Mouse (Mus musculus) cerebellum, adult 2 months (tissue): Measurements from ENCODE around the gene Mcemp1.

Source experiments
- CTCF ChIP-seq: fragments of 200-500 bp; IDR thresholded peaks from 2 replicates; pipeline ENCODE4 v1.5.1; 2011; ENCODE audit warnings: low read depth, mild to moderate bottlenecking, control low read depth, low read length, moderate library complexity, borderline replicate concordance; ENCODE audit not compliant: insufficient read depth
- POLR2A ChIP-seq: fragments of 200-500 bp; IDR thresholded peaks from 2 replicates; pipeline ENCODE4 v1.6.1; 2011; ENCODE audit warnings: low read length, control low read depth, borderline replicate concordance; ENCODE audit not compliant: insufficient read depth

DNA sequence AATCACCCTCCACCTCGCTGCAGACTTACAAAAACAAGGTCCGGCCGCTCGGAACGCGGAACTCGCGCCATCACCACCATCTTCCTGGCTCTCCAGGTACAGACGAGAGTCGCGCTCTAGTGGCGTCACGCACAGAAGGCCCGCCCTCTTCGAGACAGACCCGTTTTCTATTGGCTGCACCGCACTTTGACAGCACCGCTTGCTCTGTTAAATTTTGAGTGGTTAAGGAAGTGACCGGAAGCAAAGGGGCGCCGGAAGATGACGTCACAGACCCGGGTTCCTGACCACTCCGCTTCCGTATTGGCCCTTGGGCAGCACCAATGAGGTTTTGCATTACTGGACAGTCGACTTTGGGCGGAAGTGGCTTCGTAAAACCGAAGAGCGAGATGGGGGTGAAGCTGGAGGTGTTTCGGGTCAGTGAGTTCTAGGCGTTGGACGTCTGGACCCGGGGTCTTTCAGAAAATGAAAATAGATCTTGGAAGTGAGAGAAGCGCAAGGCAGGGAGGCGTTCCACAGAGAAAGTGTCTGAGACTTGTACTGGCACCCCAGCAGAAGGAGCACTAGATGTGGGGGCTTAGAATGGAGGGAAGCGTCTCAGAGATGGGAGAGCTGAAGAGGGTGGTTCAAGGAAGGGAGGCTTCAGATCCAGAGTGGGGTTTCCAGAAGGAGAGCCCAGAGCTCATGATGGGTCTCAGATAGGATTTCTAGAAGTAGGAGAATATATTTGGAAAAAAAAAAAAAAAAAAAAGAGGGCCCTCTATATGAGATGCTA is 44.2 kb upstream of the Mcemp1 start, which contains the start of the genes Xab2 and Pet100:
- TF ChIP-seq CTCF = no peak
- TF ChIP-seq POLR2A = peak; percentile 83
